Mouse (Mus musculus) spleen, postnatal 36 days (tissue): ENCODE measurements around the gene Evpl.
"Not testable (repeated sequence)": the region's sequence is repeated elsewhere in the genome, so short reads cannot be mapped to it uniquely, and the experiment has no call there.

Experiments
- DNase-seq, 2 experiments: peaks; one replicate each; pipeline ENCODE4 v3.0.0; 2022; ENCODE audit warnings: low spot score in 2 of 2, mixed read lengths in 1 of 2

The Evpl gene

GRCm38 (mm10) chr11:116237742-116238395, at the start of gene Evpl:
Evpl (minus strand) TSS chr11:116238077.
- peak; percentile 24 to 27 for DNase-seq

- DNase-seq, result no peak
Observed at GRCm38 (mm10) chr11:116287351-116287750, 49.5 kb upstream of the Evpl start.

- DNase-seq, result no peak
Observed at GRCm38 (mm10) chr11:116285770-116286191, 47.9 kb upstream of the Evpl start.

GRCm38 (mm10) chr11:116283982-116284381, 46.1 kb upstream of the Evpl start:
- DNase-seq, result no peak

- no peak for DNase-seq
Observed at GRCm38 (mm10) chr11:116282912-116283521, 45.1 kb upstream of the Evpl start.

- no peak for DNase-seq
Observed at GRCm38 (mm10) chr11:116282089-116282488, 44.2 kb upstream of the Evpl start.

- DNase-seq, result no peak
Observed at GRCm38 (mm10) chr11:116281671-116282070, 43.8 kb upstream of the Evpl start.

- no peak for DNase-seq
Observed at GRCm38 (mm10) chr11:116280751-116281663, 43.1 kb upstream of the Evpl start, which contains the start of gene Galr2. Galr2 (plus strand) TSS chr11:116280939.

GRCm38 (mm10) chr11:116277184-116277583, 39.3 kb upstream of the Evpl start:
- not testable (repeated sequence) for DNase-seq

- peak; percentile 92 for DNase-seq
Observed at GRCm38 (mm10) chr11:116274045-116274666, 36.3 kb upstream of the Evpl start, which contains the start of gene Srp68. Srp68 (minus strand) TSS chr11:116274217.

- DNase-seq, result no peak
Observed at GRCm38 (mm10) chr11:116273469-116274044, 35.7 kb upstream of the Evpl start.

GRCm38 (mm10) chr11:116272589-116273468, 35.0 kb upstream of the Evpl start:
- no peak for DNase-seq

- DNase-seq, result no peak
Observed at GRCm38 (mm10) chr11:116269560-116269959, 31.7 kb upstream of the Evpl start.

GRCm38 (mm10) chr11:116268313-116268712, 30.4 kb upstream of the Evpl start:
- DNase-seq, result no peak

GRCm38 (mm10) chr11:116267637-116268036, 29.8 kb upstream of the Evpl start:
- DNase-seq, result no peak

- DNase-seq, result no peak
Observed at GRCm38 (mm10) chr11:116265850-116266249, 28.0 kb upstream of the Evpl start.

GRCm38 (mm10) chr11:116265352-116265751, 27.5 kb upstream of the Evpl start:
- peak; percentile 22 to 24 for DNase-seq

GRCm38 (mm10) chr11:116260259-116260658, 22.4 kb upstream of the Evpl start:
- no peak for DNase-seq

GRCm38 (mm10) chr11:116259461-116259860, 21.6 kb upstream of the Evpl start:
- no peak for DNase-seq

- DNase-seq, result no peak
Observed at GRCm38 (mm10) chr11:116255982-116256675, 18.3 kb upstream of the Evpl start.
